Mouse (Mus musculus) heart, embryonic 16.5 days (tissue): ENCODE results near the gene Cdkn2aip. TPM values are rescaled to one million over a fixed set of nuclear protein-coding genes. Genes with fewer than 3 reads are reported as not detected.

ENCODE experiments used
- ATAC-seq: fragments of 200-750 bp; cut with Nextera tagmentation; replicated peaks from 2 replicates; pipeline ENCODE4 v1.8.0; 2017; ENCODE audit warnings: moderate number of reproducible peaks; ENCODE audit not compliant: insufficient read depth, low FRiP score; ENCODE audit errors: extremely low read depth
- H3K27ac ChIP-seq: fragments of 300-500 bp; sonication (generic); 2 replicates; pipeline ENCODE4 v1.5.1; 2014; ENCODE audit warnings: mild to moderate bottlenecking, low read length, control low read depth, moderate library complexity
- H3K27me3 ChIP-seq: fragments of 300-500 bp; sonication (generic); 2 replicates; pipeline ENCODE4 v1.6.1; 2014; ENCODE audit warnings: low read length, mixed read lengths; ENCODE audit not compliant: control insufficient read depth, insufficient read depth
- H3K36me3 ChIP-seq: fragments of 300-500 bp; sonication (generic); 2 replicates; pipeline ENCODE4 v1.6.1; 2014; ENCODE audit not compliant: control insufficient read depth, insufficient read depth
- H3K4me1 ChIP-seq: fragments of 300-500 bp; sonication (generic); 2 replicates; pipeline ENCODE4 v1.6.1; 2014; ENCODE audit warnings: low read length, mixed read lengths; ENCODE audit not compliant: control insufficient read depth, insufficient read depth
- H3K4me2 ChIP-seq: fragments of 300-500 bp; sonication (generic); 2 replicates; pipeline ENCODE4 v1.6.1; 2014; ENCODE audit warnings: low read depth, mild to moderate bottlenecking, control low read depth, low read length
- H3K4me3 ChIP-seq: fragments of 300-500 bp; sonication (generic); 2 replicates; pipeline ENCODE4 v1.5.1; 2014; ENCODE audit warnings: mild to moderate bottlenecking, control low read depth, low read length
- H3K9ac ChIP-seq: fragments of 300-500 bp; sonication (generic); 2 replicates; pipeline ENCODE4 v1.6.1; 2014; ENCODE audit warnings: low read length, control low read depth
- H3K9me3 ChIP-seq: fragments of 300-500 bp; sonication (generic); replicated peaks from 2 replicates; pipeline ENCODE4 v1.6.1; 2016; ENCODE audit warnings: low read length; ENCODE audit not compliant: control insufficient read depth
- WGBS: fragments of 180-500 bp; shearing (Covaris S2); extraction: QIAGEN DNeasy Blood & Tissue Kit; methylation state at CpG from one replicate; pipeline ENCODE4 v1.1.7; 2014; 5-methylcytosine and 5-hydroxymethylcytosine counted together
- polyA plus RNA-seq: library from polyadenylated mRNA; unstranded; fragments of >200 nt; fragmentation: Nextera tagmentation; extraction: Ambion mirVana; gene quantifications from 2 replicates; pipeline ENCODE4 v1.2.1, GENCODE M21; 2015

Gene Cdkn2aip
- polyA plus RNA-seq, 1 experiment from 2014 or later, result 17.2 TPM

GRCm38 (mm10) chr8:47690674-47691078, 23.1 kb downstream of the Cdkn2aip start:
- Histone ChIP-seq H3K4me1 (no peaks in the 10 kb centered on the region; the same call in 1 of the 2 replicates), H3K27ac (peak overlapping the region; percentile 48; the same call in 1 of the 2 replicates), H3K9ac (peak overlapping the region; percentile 73), H3K4me2 (peak overlapping the region; percentile 76), H3K4me3 (peak overlapping the region; percentile 50), H3K9me3 (peaks cover 3% of the 10 kb centered on the region), H3K36me3 (no peaks in the 10 kb centered on the region), H3K27me3 (no peaks in the 10 kb centered on the region)
- WGBS, result 4% methylated on average over 16 of the region's 16 CpGs
- ATAC-seq, result 0 out of 2 replicates have a peak, but pooled peaks have one; percentile 32

DNA sequence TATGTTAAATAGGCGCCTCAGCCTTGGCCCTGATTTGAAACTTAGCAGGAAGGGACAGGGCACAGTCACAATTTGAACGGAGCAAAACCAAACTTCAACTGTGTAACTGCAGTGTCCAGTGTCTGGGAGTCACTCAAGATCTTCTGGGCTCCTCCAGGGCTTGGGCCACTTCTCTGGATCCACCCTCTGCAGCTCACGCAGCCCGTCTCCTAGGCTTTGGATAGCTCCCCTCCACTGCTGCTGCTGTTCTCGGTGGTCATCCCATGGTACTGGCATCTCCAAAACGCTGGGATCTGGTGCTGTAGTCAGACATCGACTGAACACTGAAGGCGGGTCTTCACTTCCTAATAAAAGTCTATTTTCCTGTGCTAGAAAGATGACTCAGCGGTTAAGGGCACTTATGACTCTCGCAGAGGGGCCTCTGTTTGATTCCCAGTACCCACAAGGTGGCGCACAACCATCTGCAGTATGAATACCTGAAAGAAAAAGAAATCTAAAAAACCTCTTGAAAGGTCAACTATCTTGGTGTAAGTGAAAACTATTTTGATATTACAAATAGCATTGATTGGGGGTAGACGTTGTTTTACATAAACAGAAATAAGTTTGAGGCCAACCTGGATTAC, 23.9 kb downstream of the Cdkn2aip start:
- no peak overlapping the region for H3K9ac ChIP-seq
- H3K4me1 ChIP-seq, result no peaks in the 10 kb centered on the region; the same call in 1 of the 2 replicates
- no peaks in the 10 kb centered on the region for H3K36me3 ChIP-seq
- no peak overlapping the region for H3K27ac ChIP-seq
- no peak overlapping the region for H3K4me2 ChIP-seq
- H3K9me3 ChIP-seq, result peaks cover 3% of the 10 kb centered on the region
- H3K27me3 ChIP-seq, result no peaks in the 10 kb centered on the region
- 58% methylated on average over 12 of the region's 12 CpGs for WGBS
- no peak for ATAC-seq
- no peak overlapping the region for H3K4me3 ChIP-seq

DNA sequence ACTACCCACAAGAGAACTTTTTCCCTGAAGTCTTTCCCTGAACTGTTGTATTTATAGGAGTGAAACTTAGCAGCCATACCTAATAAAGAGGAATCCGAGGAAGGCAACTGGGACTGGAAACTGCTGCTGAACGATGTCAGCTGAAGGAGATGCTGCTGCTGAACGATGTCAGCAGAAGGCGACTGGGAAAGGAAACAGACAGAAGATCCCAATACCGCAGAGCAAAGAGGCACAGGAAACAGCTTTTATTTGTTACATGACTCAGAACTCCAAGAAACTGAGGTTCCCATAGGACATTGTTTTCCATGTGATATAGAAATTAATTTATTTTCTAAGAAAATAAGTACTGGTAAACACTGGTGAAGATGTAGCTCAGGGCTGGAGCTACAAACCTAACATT, 29.3 kb downstream of the Cdkn2aip start:
- Histone ChIP-seq H3K9ac (no peak overlapping the region), H3K4me1 (no peaks in the 10 kb centered on the region), H3K9me3 (peaks cover under 1% of the 10 kb centered on the region), H3K27me3 (no peaks in the 10 kb centered on the region), H3K36me3 (peaks cover 5% of the 10 kb centered on the region; the same call in 1 of the 2 replicates), H3K4me2 (no peak overlapping the region), H3K4me3 (no peak overlapping the region), H3K27ac (no peak overlapping the region)
- no peak for ATAC-seq
- 32% methylated on average over 5 of the region's 5 CpGs for whole genome bisulfite sequencing

DNA sequence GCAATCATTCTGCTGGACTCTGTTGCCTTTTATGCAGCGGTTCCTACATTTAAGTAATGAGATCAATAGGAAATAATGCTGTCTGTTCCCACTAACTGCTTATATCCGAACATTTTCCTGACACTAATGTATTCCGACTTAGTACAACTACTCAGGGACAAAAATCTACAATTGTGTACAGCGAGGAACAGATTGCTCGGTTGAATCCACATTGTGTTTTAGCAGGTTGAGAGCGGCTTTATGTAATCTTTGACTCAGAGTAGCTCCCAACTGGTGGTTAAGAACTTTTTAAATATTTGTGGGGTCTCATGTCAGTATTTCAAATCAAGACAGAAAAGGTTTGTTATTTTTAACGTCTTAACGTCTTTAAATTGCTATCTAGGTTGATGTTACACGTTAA, 29.7 kb downstream of the Cdkn2aip start:
- no peak overlapping the region for H3K27ac ChIP-seq
- H3K4me3 ChIP-seq, result no peak overlapping the region
- no peaks in the 10 kb centered on the region for H3K9me3 ChIP-seq
- peaks cover 5% of the 10 kb centered on the region; the same call in 1 of the 2 replicates for H3K36me3 ChIP-seq
- H3K9ac ChIP-seq, result no peak overlapping the region
- no peak for ATAC-seq
- WGBS, result 80% methylated on average over 9 of the region's 9 CpGs
- H3K27me3 ChIP-seq, result no peaks in the 10 kb centered on the region
- H3K4me2 ChIP-seq, result no peak overlapping the region
- H3K4me1 ChIP-seq, result no peaks in the 10 kb centered on the region

DNA sequence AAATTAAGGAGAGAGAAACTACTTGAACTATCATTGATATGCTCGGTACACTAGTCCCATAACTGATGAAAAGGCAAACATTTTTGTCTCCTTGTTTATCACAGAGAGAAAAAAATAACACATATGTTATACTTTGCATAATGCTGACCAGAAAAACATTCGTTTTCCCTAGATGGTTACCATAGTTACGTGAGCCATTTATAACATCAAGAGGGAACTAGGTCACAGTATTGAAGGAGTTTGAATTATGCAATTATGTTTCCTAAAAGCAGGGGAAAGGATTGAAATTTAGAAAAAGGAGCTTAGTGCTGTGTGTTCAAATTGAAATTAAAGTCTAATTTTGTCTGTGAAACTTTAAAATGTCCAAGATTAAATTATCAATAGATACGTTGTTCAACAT, 33.4 kb downstream of the Cdkn2aip start:
- Histone ChIP-seq H3K9ac (no peak overlapping the region), H3K4me3 (no peak overlapping the region), H3K27me3 (no peaks in the 10 kb centered on the region), H3K27ac (no peak overlapping the region), H3K4me2 (no peak overlapping the region), H3K4me1 (peaks cover 11% of the 10 kb centered on the region), H3K9me3 (no peaks in the 10 kb centered on the region), H3K36me3 (peaks cover 5% of the 10 kb centered on the region; the same call in 1 of the 2 replicates)
- WGBS, result 81% methylated on average over 4 of the region's 4 CpGs
- no peak for ATAC-seq

GRCm38 (mm10) chr8:47679603-47680002, 34.1 kb downstream of the Cdkn2aip start:
- Histone ChIP-seq H3K4me2 (no peak overlapping the region), H3K27me3 (no peaks in the 10 kb centered on the region), H3K4me1 (peaks cover 11% of the 10 kb centered on the region), H3K36me3 (peaks cover 5% of the 10 kb centered on the region; the same call in 1 of the 2 replicates), H3K9me3 (no peaks in the 10 kb centered on the region), H3K27ac (no peak overlapping the region), H3K4me3 (no peak overlapping the region), H3K9ac (no peak overlapping the region)
- no peak for ATAC-seq
- 78% methylated on average over 1 of the region's 1 CpGs for WGBS

DNA sequence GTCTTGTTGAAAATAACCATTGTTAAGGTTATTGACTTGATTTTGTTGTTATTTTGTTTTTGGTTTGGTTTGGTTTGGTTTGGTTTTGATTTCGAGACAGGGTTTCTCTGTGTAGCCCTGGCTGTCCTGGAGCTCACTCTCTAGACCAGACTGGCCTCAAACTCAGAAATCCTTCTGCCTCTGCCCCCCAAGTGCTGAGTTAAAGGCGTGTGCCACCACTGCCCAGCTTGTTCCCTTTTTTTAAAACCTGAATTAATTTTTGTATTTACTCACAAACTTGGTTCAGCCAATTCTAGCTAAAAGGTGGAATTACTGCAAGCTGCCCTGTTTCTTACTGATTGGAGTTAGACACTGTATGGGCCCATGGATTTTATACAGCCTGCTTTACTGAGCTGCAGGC, 37.1 kb downstream of the Cdkn2aip start:
- H3K4me3 ChIP-seq, result peak overlapping the region; percentile 85
- peak overlapping the region; percentile 94 for H3K9ac ChIP-seq
- H3K9me3 ChIP-seq, result no peaks in the 10 kb centered on the region
- no peak overlapping the region for H3K27ac ChIP-seq
- no peaks in the 10 kb centered on the region for H3K36me3 ChIP-seq
- no peak for ATAC-seq
- peaks cover 13% of the 10 kb centered on the region for H3K4me1 ChIP-seq
- H3K27me3 ChIP-seq, result no peaks in the 10 kb centered on the region
- peak overlapping the region; percentile 82 for H3K4me2 ChIP-seq
- WGBS, result 59% methylated on average over 2 of the region's 2 CpGs

DNA sequence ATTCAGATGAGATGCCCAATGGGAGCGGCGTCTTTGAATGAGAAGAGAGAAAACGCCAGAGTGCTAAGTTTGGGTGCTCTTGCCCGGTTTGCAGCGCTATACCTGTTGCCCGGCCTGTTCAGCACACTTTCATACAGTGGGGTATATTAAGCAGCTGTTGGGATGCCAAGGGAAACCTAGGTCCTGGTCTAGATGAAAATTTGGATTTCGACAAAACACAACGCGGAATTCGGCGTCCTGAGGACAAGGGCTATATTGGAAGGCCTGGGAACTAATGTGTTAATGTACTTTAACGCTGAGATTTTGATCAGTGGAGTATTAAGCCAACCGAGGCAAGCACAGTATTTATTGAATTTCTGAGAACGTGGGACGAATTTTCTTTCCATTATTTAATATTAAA, 37.5 kb downstream of the Cdkn2aip start:
- Histone ChIP-seq H3K9me3 (no peaks in the 10 kb centered on the region), H3K4me1 (peaks cover 13% of the 10 kb centered on the region), H3K27me3 (no peaks in the 10 kb centered on the region), H3K4me3 (peak overlapping the region; percentile 85), H3K9ac (peak overlapping the region; percentile 94), H3K27ac (peak overlapping the region; percentile 99), H3K4me2 (peak overlapping the region; percentile 82), H3K36me3 (no peaks in the 10 kb centered on the region)
- no peak for ATAC-seq
- WGBS, result 2% methylated on average over 15 of the region's 15 CpGs

DNA sequence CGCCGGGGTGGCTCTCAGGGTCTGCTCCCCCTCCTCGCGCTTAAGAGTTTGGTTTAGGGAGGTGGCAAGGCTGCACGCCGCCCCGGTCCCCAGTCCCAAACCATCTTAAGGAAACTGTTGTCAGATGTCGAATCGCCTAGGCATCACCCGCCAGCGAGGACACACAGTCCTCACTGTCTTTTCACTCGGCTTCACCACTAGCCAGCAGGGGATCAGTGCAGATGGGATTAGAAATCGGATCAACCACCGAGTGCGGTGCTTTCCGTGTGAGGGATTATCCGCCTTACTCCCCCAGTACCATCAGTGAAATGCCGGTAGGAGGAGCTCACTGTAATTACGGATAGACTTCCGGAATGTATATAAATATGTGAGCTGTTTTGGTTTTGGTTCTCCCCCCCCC, 37.9 kb downstream of the Cdkn2aip start:
- WGBS, result under 1% methylated on average over 20 of the region's 20 CpGs
- Histone ChIP-seq H3K9me3 (no peaks in the 10 kb centered on the region), H3K4me1 (peaks cover 13% of the 10 kb centered on the region), H3K4me3 (peak overlapping the region; percentile 85), H3K27ac (peak overlapping the region; percentile 99), H3K4me2 (peak overlapping the region; percentile 82), H3K27me3 (no peaks in the 10 kb centered on the region), H3K36me3 (no peaks in the 10 kb centered on the region), H3K9ac (peak overlapping the region; percentile 94)
- ATAC-seq, result no peak
